ENCODE assay signal across 9 mouse cellular contexts in the genomic region with DNA sequence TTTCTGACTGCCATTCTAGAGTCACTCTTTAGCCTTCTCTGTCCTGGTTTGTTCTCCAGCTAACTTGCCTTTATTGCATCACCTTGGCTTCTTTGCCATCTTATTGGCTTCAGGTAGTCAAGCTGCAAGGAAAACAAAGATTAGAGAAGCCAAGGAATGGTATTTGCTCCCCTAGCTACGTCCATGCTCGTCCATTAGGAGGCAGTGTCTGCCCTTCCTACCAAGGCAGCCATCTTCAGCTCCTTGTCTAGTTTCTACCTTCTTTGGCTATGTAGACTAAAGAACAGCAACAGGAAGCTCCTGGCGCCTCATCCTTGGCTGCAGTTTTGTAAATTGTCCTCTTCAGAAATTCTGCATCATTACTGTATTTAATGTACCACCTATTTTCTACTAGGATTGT.
DNase-seq lines count a peak whose midpoint lies in the region; ATAC-seq and TF ChIP-seq lines count a peak whose summit lies in the region.
"Had no signal": no experiment of that assay in that cellular context is flagged by ENCODE, and none has a peak within 500 bp of the region (broad histone marks: within the 10 kb centered on the region; RNA-seq: fewer than 3 reads in every experiment).

No protein-coding gene starts in this region.

- TF ChIP-seq CTCF in heart, postnatal 0 days (IDR thresholded peaks at IDR 0.05; ENCODE audit: low read depth): peak; percentile 27
- no peak for TF ChIP-seq CTCF in G1E (IDR thresholded peaks at IDR 0.05; ENCODE audit: low read depth, low read length)

- intact Hi-C loops in gastrocnemius, postnatal 36 days (cut with DNase I): no loop called here

- TF ChIP-seq EP300 in heart, postnatal 0 days (IDR thresholded peaks at IDR 0.05; ENCODE audit: low read depth): no peak

- H3K9me3 ChIP-seq in heart, postnatal 0 days (replicated peaks; ENCODE audit: control insufficient read depth, low read length): no peaks in the 10 kb centered on the region
- no peaks in the 10 kb centered on the region for H3K9me3 ChIP-seq in heart, embryonic 10.5 days
- H3K9me3 ChIP-seq in G1E (replicated peaks): no peaks in the 10 kb centered on the region
- H3K9me3 ChIP-seq: limb, embryonic 13.5 days had no signal

- 31% methylated on average over 3 of the region's 3 CpGs for WGBS in heart, postnatal 0 days
- WGBS in heart, embryonic 10.5 days: 46% methylated on average over 3 of the region's 3 CpGs

- no peak for ATAC-seq in heart, postnatal 0 days (ENCODE audit: insufficient read depth, low read depth)
- ATAC-seq in G1E (ENCODE audit: extremely low read depth, insufficient number of reproducible peaks, low FRiP score, poor library complexity, severe bottlenecking): peak; percentile 49; the same call in 1 of the 2 replicates
- ATAC-seq in activated CD4-positive, CD25-positive, alpha-beta regulatory T cell, adult 4 months: no peak

- no peak overlapping the region for H3K4me3 ChIP-seq in heart, postnatal 0 days (ENCODE audit: low read depth, low read length)
- H3K4me3 ChIP-seq in heart, embryonic 10.5 days: no peak overlapping the region
- H3K4me3 ChIP-seq in G1E (ENCODE audit: low read depth, low read length): no peak overlapping the region
- H3K4me3 ChIP-seq: limb, embryonic 13.5 days had no signal

- no peak overlapping the region for H3K27ac ChIP-seq in heart, postnatal 0 days (ENCODE audit: low read depth)
- H3K27ac ChIP-seq in heart, embryonic 10.5 days: no peak overlapping the region
- H3K27ac ChIP-seq: limb, embryonic 13.5 days had no signal

- H3K4me1 ChIP-seq in heart, postnatal 0 days (ENCODE audit: control insufficient read depth, insufficient read depth): no peaks in the 10 kb centered on the region
- no peaks in the 10 kb centered on the region for H3K4me1 ChIP-seq in heart, embryonic 10.5 days
- H3K4me1 ChIP-seq in G1E (ENCODE audit: insufficient read depth, low read depth, low read length): no peaks in the 10 kb centered on the region
- H3K4me1 ChIP-seq: limb, embryonic 13.5 days had no signal

- H3K27me3 ChIP-seq in heart, postnatal 0 days (ENCODE audit: control insufficient read depth, insufficient read depth, low read length): no peaks in the 10 kb centered on the region
- no peaks in the 10 kb centered on the region for H3K27me3 ChIP-seq in heart, embryonic 10.5 days (ENCODE audit: insufficient read depth, poor library complexity, severe bottlenecking)
- H3K27me3 ChIP-seq in G1E (ENCODE audit: insufficient read depth, low read length): no peaks in the 10 kb centered on the region

- no peak overlapping the region for H3K4me2 ChIP-seq in heart, postnatal 0 days (ENCODE audit: low read depth, low read length)
- H3K4me2 ChIP-seq: limb, embryonic 13.5 days had no signal

- H3K36me3 ChIP-seq in heart, postnatal 0 days (replicated peaks; ENCODE audit: control insufficient read depth, insufficient read depth, low read length): no peaks in the 10 kb centered on the region
- H3K36me3 ChIP-seq in heart, embryonic 10.5 days: no peaks in the 10 kb centered on the region
- no peaks in the 10 kb centered on the region for H3K36me3 ChIP-seq in G1E (replicated peaks)
- H3K36me3 ChIP-seq: limb, embryonic 13.5 days had no signal

- H3K9ac ChIP-seq in heart, postnatal 0 days (replicated peaks; ENCODE audit: low read depth, low read length): no peak overlapping the region
- H3K9ac ChIP-seq: limb, embryonic 13.5 days had no signal

- no peak for DNase-seq in heart, postnatal 0 days (ENCODE audit: low spot score)
- no peak for DNase-seq in heart, embryonic 10.5 days (ENCODE audit: low spot score)
- DNase-seq in 3T3-L1 (ENCODE audit: low read depth, low spot score) (peak; percentile 1), G1E (ENCODE audit: low spot score) (no peak)
- DNase-seq in kidney, postnatal 36 days: peak; percentile 5 to 25
- no peak for DNase-seq in yolk sac, embryonic 10.5 days (ENCODE audit: low spot score)
- no peak for DNase-seq in gastrocnemius, postnatal 36 days

Comparison
In these comparisons a context has a peak if more than half of its experiments do, and no peak if none do; other contexts are left out.
1. DNase-seq: peak in 3T3-L1 (single experiment) and kidney, postnatal 36 days (2 of 2); none in heart, postnatal 0 days (single experiment), heart, embryonic 10.5 days (single experiment), G1E (single experiment), yolk sac, embryonic 10.5 days (single experiment) and gastrocnemius, postnatal 36 days (0 of 2).